Mouse (Mus musculus): Measurements from ENCODE around the gene Slc26a9.

DNA sequence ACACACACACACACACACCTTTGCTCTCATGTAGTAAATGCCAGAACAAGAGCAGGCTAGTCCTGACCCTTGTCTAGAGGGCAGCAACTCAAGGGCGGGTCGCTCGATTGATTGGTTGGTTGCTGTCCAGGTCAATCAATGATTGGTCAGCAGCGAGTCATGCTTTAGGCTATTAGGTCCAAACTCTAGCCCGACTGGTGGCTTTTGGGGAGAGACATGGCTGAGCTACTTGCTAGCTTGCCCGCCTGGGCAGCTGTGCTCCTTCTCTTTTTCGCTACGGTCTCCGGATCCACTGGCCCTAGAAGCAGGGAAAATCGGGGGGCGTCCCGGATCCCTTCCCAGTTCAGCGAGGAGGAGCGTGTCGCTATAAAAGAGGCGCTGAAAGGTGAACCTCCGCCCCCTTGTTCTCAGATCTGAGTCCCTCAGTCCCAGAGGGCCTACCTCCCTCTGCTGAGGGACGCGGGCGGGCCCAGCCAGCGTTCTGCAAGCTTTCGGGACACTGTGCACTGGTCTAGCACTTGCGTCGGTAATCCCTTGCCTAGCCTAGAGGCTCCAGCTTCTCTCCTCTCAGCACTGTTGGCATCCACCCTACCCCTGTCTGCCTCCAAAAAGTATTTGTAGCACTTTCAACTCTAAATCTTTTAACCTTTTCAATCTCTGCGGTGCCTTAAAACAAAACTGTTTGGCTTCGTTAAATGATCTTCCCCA lies 53.5 kb downstream of the Slc26a9 start, which contains the start of gene Pm20d1:
- TF ChIP-seq CTCF (IDR thresholded peaks at IDR 0.05; ENCODE audit: low read depth) (no peak), EP300 (optimal IDR thresholded peaks at IDR 0.05) (no peak)
